Mouse (Mus musculus): ENCODE data around the gene Arl5c. TPM values are rescaled to one million over a fixed set of nuclear protein-coding genes. Genes with fewer than 3 reads are reported as not detected.

The Arl5c gene
- total and polyA plus RNA-seq, 3 experiments, result 1.2 to 10.4 TPM; not detected in 1

DNA sequence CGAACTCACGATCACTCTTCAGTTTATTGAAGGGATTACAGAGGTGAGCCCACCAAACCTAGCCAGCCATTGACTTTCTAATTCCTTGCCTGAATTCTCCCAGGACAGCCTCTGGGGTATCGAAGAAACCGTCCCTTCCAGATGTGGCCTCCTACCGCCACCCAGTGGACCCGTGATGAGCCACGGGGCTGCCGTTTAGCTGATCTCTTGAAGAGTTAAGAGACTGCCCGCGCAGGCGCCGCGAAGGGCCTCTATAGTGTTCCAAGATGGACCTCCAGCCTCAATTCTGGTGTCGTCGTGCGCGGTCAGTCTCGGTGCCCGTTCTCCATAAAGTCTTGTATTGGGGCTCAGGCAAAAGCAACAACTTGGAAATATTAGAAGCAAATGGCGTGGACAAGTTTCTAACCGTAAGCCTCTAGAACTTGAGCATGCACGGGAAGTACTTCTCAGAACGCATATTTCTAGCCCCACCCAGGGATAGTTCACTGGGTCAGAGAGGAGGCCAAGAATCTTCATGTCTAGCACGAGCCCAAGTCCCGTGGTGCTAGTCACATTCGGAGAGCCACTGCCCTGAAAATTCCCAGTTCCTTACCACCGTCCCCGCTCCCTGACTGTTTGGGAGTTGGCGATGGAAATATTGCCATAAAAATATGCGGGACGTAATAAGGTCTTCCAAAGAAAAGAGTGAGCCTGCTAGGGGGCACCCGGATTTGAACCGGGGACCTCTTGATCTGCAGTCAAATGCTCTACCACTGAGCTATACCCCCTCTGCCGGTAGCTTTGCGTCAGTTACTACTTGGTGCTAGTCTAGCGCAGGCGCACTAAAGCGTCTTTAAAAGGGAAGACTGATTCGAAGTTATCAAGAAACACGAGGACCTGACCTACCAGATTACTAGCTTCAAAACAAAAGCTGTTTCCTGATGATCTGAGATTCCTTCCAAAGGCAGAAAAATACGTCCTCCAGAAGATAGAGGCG lies 8.1 kb downstream of the Arl5c start (continued):
- peak; percentile 61 for TF ChIP-seq TAL1 (IDR thresholded peaks at IDR 0.05; ENCODE audit: low read length)
- peak; percentile 85 for TF ChIP-seq TCF12 (IDR thresholded peaks at IDR 0.05; ENCODE audit: low read depth, low read length)
- peak; percentile 99 for TF ChIP-seq SMC3 (IDR thresholded peaks at IDR 0.05; ENCODE audit: low read depth, low read length)
- peak; percentile 74 to 99 (median 97); a peak in 5 of 6 replicates for TF ChIP-seq CTCF (IDR thresholded peaks at IDR 0.05 in 2 of 3, conservative IDR thresholded peaks at IDR 0.05 in 1 of 3; ENCODE audit: control insufficient read depth in 1 of 3, insufficient read depth in 1 of 3, low read depth in 2 of 3, low read length in 3 of 3, poor library complexity in 1 of 3, severe bottlenecking in 1 of 3)
- TF ChIP-seq ELF1 (IDR thresholded peaks at IDR 0.05; ENCODE audit: low read depth, low read length), result peak; percentile 84
- TF ChIP-seq EP300 (IDR thresholded peaks at IDR 0.05; ENCODE audit: low read depth in 1 of 2, low read length in 2 of 2), result peak in 1 of 2 experiments; percentile 71; a peak in 2 of 4 replicates
- TF ChIP-seq RAD21 (IDR thresholded peaks at IDR 0.05; ENCODE audit: low read depth, low read length), result peak; percentile 100
- TF ChIP-seq POLR2AphosphoS5 (IDR thresholded peaks at IDR 0.05; ENCODE audit: borderline replicate concordance, low read depth, low read length), result no peak
- TF ChIP-seq MYB (IDR thresholded peaks at IDR 0.05; ENCODE audit: low read depth, low read length), result no peak

DNA sequence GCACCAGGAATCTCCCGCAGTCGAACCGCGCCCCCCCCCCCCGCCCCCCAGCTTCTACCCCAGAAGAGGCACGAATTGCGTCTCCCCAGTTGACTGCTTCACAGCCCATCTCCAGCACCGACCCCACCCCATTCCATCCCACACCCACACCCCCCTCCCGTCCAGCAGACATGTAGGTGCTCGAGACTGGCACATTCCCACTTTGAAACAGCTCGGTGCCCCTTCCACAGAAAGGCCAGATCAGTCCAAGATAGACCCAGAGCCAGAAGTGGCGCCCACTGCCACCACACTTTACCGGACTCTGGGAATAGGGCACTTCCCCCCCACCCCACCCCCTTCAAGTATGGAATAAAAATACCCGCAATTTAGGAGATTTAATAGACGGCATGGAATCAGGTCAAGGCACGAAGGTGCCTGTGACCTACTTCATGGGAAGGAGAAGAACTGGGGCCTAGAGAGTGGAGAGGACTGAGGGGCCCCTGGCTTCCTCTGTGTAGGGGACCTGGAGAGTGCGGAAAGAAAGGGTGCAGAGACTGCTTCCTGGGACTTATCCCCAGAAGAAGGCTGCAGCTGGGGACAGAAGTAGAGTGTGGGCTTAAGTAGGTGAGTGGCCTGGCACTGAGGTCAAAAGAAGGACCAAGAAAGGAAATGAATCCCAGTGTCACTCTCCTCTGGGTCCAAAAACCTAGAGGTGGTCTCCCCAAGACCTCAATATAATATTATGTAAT lies 9.1 kb downstream of the Arl5c start:
- Histone ChIP-seq H3K27me3 (ENCODE audit: control insufficient read depth in 1 of 2, insufficient read depth in 2 of 2, low read length in 2 of 2) (0 out of 4 replicates have a peak, but pooled peaks cover 0 to 1% of the 10 kb centered on the region in 2 experiments), H3K9ac (ENCODE audit: control insufficient read depth, low read depth, low read length, poor library complexity, severe bottlenecking) (peak overlapping the region; percentile 77), H3K4me3 (ENCODE audit: control insufficient read depth in 1 of 2, insufficient read depth in 1 of 2, low read depth in 2 of 2, low read length in 2 of 2) (peak overlapping the region; percentile 65 to 77), H3K9me3 (replicated peaks; ENCODE audit: insufficient read depth, low read length) (no peaks in the 10 kb centered on the region), H3K79me2 (ENCODE audit: control insufficient read depth, insufficient read depth, low read length, poor library complexity) (peaks cover 3% of the 10 kb centered on the region; the same call in 1 of the 2 replicates), H3K4me1 (ENCODE audit: control insufficient read depth in 1 of 2, insufficient read depth in 2 of 2, low read length in 2 of 2) (peaks cover 0 to 15% of the 10 kb centered on the region in 2 experiments; a peak in 2 of 4 replicates), H3K36me3 (ENCODE audit: control insufficient read depth in 1 of 2, insufficient read depth in 2 of 2, low read length in 2 of 2) (peaks cover 0 to 4% of the 10 kb centered on the region in 2 experiments; a peak in 1 of 4 replicates), H3K27ac (ENCODE audit: control insufficient read depth, low read depth, low read length) (no peak overlapping the region)
- DNase-seq (ENCODE audit: low read depth, low spot score), result no peak
- TF ChIP-seq RCOR1 (IDR thresholded peaks at IDR 0.05; ENCODE audit: low read depth, low read length), result no peak
- TF ChIP-seq MAZ (IDR thresholded peaks at IDR 0.05; ENCODE audit: low read depth, low read length), result 0 out of 2 replicates have a peak, but pooled peaks have one; percentile 15
- no peak for TF ChIP-seq ZKSCAN1 (IDR thresholded peaks at IDR 0.05; ENCODE audit: low read depth, low read length)
- no peak for TF ChIP-seq BHLHE40 (IDR thresholded peaks at IDR 0.05; ENCODE audit: borderline replicate concordance, low read depth, low read length)
- TF ChIP-seq NRF1 (IDR thresholded peaks at IDR 0.05; ENCODE audit: insufficient read depth, low read depth, low read length, poor library complexity, severe bottlenecking), result 0 out of 2 replicates have a peak, but pooled peaks have one; percentile 4

All from MEL (cell line).